In genomic region chr11:5541230-5541798, GRCm38 (mm10) we compare ENCODE assay signal across 8 mouse cellular contexts. TPM values are rescaled to one million over a fixed set of nuclear protein-coding genes. Genes with fewer than 3 reads are reported as not detected.
DNase-seq lines count a peak whose midpoint lies in the region; ATAC-seq lines count a peak whose summit lies in the region.

No protein-coding gene starts in this region.

- peak overlapping the region; percentile 94 for H3K27ac ChIP-seq in heart, embryonic 10.5 days
- peak overlapping the region; percentile 77 for H3K27ac ChIP-seq in intestine, embryonic 16.5 days (ENCODE audit: low read length)
- peak overlapping the region; percentile 65; the same call in 1 of the 2 replicates for H3K27ac ChIP-seq in neural tube, embryonic 14.5 days (ENCODE audit: low read depth, low read length)

- peaks cover 15% of the 10 kb centered on the region; the same call in 1 of the 2 replicates for H3K36me3 ChIP-seq in heart, embryonic 10.5 days
- H3K36me3 ChIP-seq in intestine, embryonic 16.5 days (ENCODE audit: control insufficient read depth, insufficient read depth, low read length) = 0 out of 2 replicates have a peak, but pooled peaks cover 1% of the 10 kb centered on the region
- H3K36me3 ChIP-seq in neural tube, embryonic 14.5 days (ENCODE audit: control insufficient read depth, insufficient read depth, low read length) = peaks cover 6% of the 10 kb centered on the region

- no peaks in the 10 kb centered on the region for H3K27me3 ChIP-seq in heart, embryonic 10.5 days (ENCODE audit: insufficient read depth, poor library complexity, severe bottlenecking)
- H3K27me3 ChIP-seq in intestine, embryonic 16.5 days (replicated peaks; ENCODE audit: control insufficient read depth, insufficient read depth, low read length) = no peaks in the 10 kb centered on the region
- no peaks in the 10 kb centered on the region for H3K27me3 ChIP-seq in neural tube, embryonic 14.5 days (ENCODE audit: control insufficient read depth, insufficient read depth, low read length)

- H3K4me2 ChIP-seq in intestine, embryonic 16.5 days (ENCODE audit: low read depth, low read length) = peak overlapping the region; percentile 61
- peak overlapping the region; percentile 80 for H3K4me2 ChIP-seq in neural tube, embryonic 14.5 days (ENCODE audit: low read depth, low read length)

- no peak for ATAC-seq in intestine, embryonic 16.5 days
- ATAC-seq in neural tube, embryonic 14.5 days (ENCODE audit: low read depth) = no peak

- peaks cover 11% of the 10 kb centered on the region for H3K4me1 ChIP-seq in heart, embryonic 10.5 days
- H3K4me1 ChIP-seq in intestine, embryonic 16.5 days (ENCODE audit: control insufficient read depth, insufficient read depth, low read length) = peaks cover 19% of the 10 kb centered on the region
- H3K4me1 ChIP-seq in neural tube, embryonic 14.5 days (ENCODE audit: control insufficient read depth, insufficient read depth, low read length) = peaks cover 9% of the 10 kb centered on the region; the same call in 1 of the 2 replicates

- peak; percentile 82 for DNase-seq in heart, embryonic 10.5 days (ENCODE audit: low spot score)
- no peak for DNase-seq in heart, postnatal 14 days
- DNase-seq in B cell, adult 2 months = peak; percentile 23 to 28
- peak; percentile 14 for DNase-seq in embryo, embryonic 11.5 days (ENCODE audit: low read depth, low spot score)
- DNase-seq in ovary, postnatal 10 days (ENCODE audit: low spot score) = no peak
- no peak for DNase-seq in ovary, postnatal 36 days (ENCODE audit: low spot score)

- peak overlapping the region; percentile 97 for H3K4me3 ChIP-seq in heart, embryonic 10.5 days
- peak overlapping the region; percentile 97 for H3K4me3 ChIP-seq in intestine, embryonic 16.5 days (ENCODE audit: low read length)
- H3K4me3 ChIP-seq in neural tube, embryonic 14.5 days (ENCODE audit: low read depth, low read length) = peak overlapping the region; percentile 93

- 3% methylated on average over 28 of the region's 28 CpGs for WGBS in heart, embryonic 10.5 days
- WGBS in intestine, embryonic 16.5 days = under 1% methylated on average over 28 of the region's 28 CpGs
- 2% methylated on average over 28 of the region's 28 CpGs for WGBS in neural tube, embryonic 14.5 days

- intact Hi-C loops in heart, postnatal 14 days (cut with DNase I) = loop anchor here (2.0 to 5.0 kb wide), 2 partner anchors 19 to 86 kb away; no protein-coding TSS in a partner anchor

- no peaks in the 10 kb centered on the region for H3K9me3 ChIP-seq in heart, embryonic 10.5 days
- H3K9me3 ChIP-seq in intestine, embryonic 16.5 days (ENCODE audit: control insufficient read depth, low read length) = no peaks in the 10 kb centered on the region
- H3K9me3 ChIP-seq in neural tube, embryonic 14.5 days (ENCODE audit: control insufficient read depth, low read length) = no peaks in the 10 kb centered on the region

- H3K9ac ChIP-seq in intestine, embryonic 16.5 days (ENCODE audit: low read depth, low read length) = peak overlapping the region; percentile 93
- peak overlapping the region; percentile 82 for H3K9ac ChIP-seq in neural tube, embryonic 14.5 days (replicated peaks; ENCODE audit: low read depth, low read length)

RNA-seq across cellular contexts. Expression of gene Ccdc117, which starts 0.7 kb away (rescaled TPM):
- 14.7 and 23.4 TPM in 2 replicates for polyA plus RNA-seq in heart, embryonic 10.5 days (2016; fragmentation: Nextera tagmentation; extraction: Ambion mirVana)
- total RNA-seq in heart, postnatal 14 days (2021) = 10 to 100 TPM; 17.6 to 20.5 TPM
- 11.1 and 11.9 TPM in 2 replicates for polyA plus RNA-seq in intestine, embryonic 16.5 days (2015; fragmentation: Nextera tagmentation; extraction: Ambion mirVana)
- polyA plus RNA-seq in neural tube, embryonic 14.5 days (2014; fragmentation: Nextera tagmentation; extraction: Ambion mirVana) = 10.4 and 14.1 TPM in 2 replicates

RNA-seq across cellular contexts. Expression of gene Xbp1, which starts 20.9 kb away (rescaled TPM):
- polyA plus RNA-seq in heart, embryonic 10.5 days (2016; fragmentation: Nextera tagmentation; extraction: Ambion mirVana) = 131 and 174 TPM in 2 replicates
- 10 to 100 TPM; 50.8 to 65.3 TPM for total RNA-seq in heart, postnatal 14 days (2021)
- polyA plus RNA-seq in intestine, embryonic 16.5 days (2015; fragmentation: Nextera tagmentation; extraction: Ambion mirVana) = 222 and 249 TPM in 2 replicates
- 131 and 134 TPM in 2 replicates for polyA plus RNA-seq in neural tube, embryonic 14.5 days (2014; fragmentation: Nextera tagmentation; extraction: Ambion mirVana)

RNA-seq across cellular contexts. Expression of gene Ankrd36, which starts 28.2 kb away (rescaled TPM):
- polyA plus RNA-seq in heart, embryonic 10.5 days (2016; fragmentation: Nextera tagmentation; extraction: Ambion mirVana) = 0.38 and 0.97 TPM in 2 replicates
- not detected for total RNA-seq in heart, postnatal 14 days (2021)
- polyA plus RNA-seq in intestine, embryonic 16.5 days (2015; fragmentation: Nextera tagmentation; extraction: Ambion mirVana) = not detected in 2 replicates
- polyA plus RNA-seq in neural tube, embryonic 14.5 days (2014; fragmentation: Nextera tagmentation; extraction: Ambion mirVana) = not detected in 2 replicates

Comparison
In these comparisons a context has a peak if more than half of its experiments do, and no peak if none do; other contexts are left out.
1. DNase-seq: peak in heart, embryonic 10.5 days (single experiment), B cell, adult 2 months (2 of 2) and embryo, embryonic 11.5 days (single experiment); none in heart, postnatal 14 days (0 of 2), ovary, postnatal 10 days (single experiment) and ovary, postnatal 36 days (single experiment).
2. Peak in every context shown above with its lines, with median percentiles within 50 percentile points of each other: H3K27ac ChIP-seq and H3K4me3 ChIP-seq.